Mouse (Mus musculus): ENCODE results near the gene Adprhl1. TPM values are rescaled to one million over a fixed set of nuclear protein-coding genes. Genes with fewer than 3 reads are reported as not detected.

The Adprhl1 gene
- not detected for polyA plus RNA-seq (2014; fragmentation: Illumina TruSeq; extraction: RNeasy Lipid Tissue Mini Kit (QIAGEN cat#74804))

GRCm38 (mm10) chr8:13254019-13254418 is at the start of gene Adprhl1:
Gene Adprhl1, minus strand, starts transcription at chr8:13254162.

GRCm38 (mm10) chr8:13287692-13288623 is 34.0 kb upstream of the Adprhl1 start, which contains the start of the genes Dcun1d2 and Tmco3:
Gene Dcun1d2, minus strand, starts transcription at chr8:13288131.
Gene Tmco3, plus strand, starts transcription at chr8:13288190.

GRCm38 (mm10) chr8:13200301-13201012 is 53.5 kb downstream of the Adprhl1 start, which contains the start of gene Grtp1:
Gene Grtp1, minus strand, starts transcription at chr8:13200620.

Other genes with a start within 250 kb of the Adprhl1 start
- gene F7, start 228.1 kb downstream of the Adprhl1 start, polyA plus RNA-seq (2014; fragmentation: Illumina TruSeq; extraction: RNeasy Lipid Tissue Mini Kit (QIAGEN cat#74804)): not detected
- gene F10, start 216.9 kb downstream of the Adprhl1 start, polyA plus RNA-seq (2014; fragmentation: Illumina TruSeq; extraction: RNeasy Lipid Tissue Mini Kit (QIAGEN cat#74804)): not detected
- not detected for gene Proz, start 193.2 kb downstream of the Adprhl1 start, polyA plus RNA-seq (2014; fragmentation: Illumina TruSeq; extraction: RNeasy Lipid Tissue Mini Kit (QIAGEN cat#74804))
- gene Pcid2, start 148.7 kb downstream of the Adprhl1 start, polyA plus RNA-seq (2014; fragmentation: Illumina TruSeq; extraction: RNeasy Lipid Tissue Mini Kit (QIAGEN cat#74804)): 17.4 TPM
- gene Cul4a, start 148.5 kb downstream of the Adprhl1 start, polyA plus RNA-seq (2014; fragmentation: Illumina TruSeq; extraction: RNeasy Lipid Tissue Mini Kit (QIAGEN cat#74804)): 180 TPM
- gene Lamp1, start 95.0 kb downstream of the Adprhl1 start, polyA plus RNA-seq (2014; fragmentation: Illumina TruSeq; extraction: RNeasy Lipid Tissue Mini Kit (QIAGEN cat#74804)): 472 TPM
- gene Grtp1, start 53.5 kb downstream of the Adprhl1 start, polyA plus RNA-seq (2014; fragmentation: Illumina TruSeq; extraction: RNeasy Lipid Tissue Mini Kit (QIAGEN cat#74804)): 9.5 TPM
- gene Dcun1d2, start 34.0 kb upstream of the Adprhl1 start, polyA plus RNA-seq (2014; fragmentation: Illumina TruSeq; extraction: RNeasy Lipid Tissue Mini Kit (QIAGEN cat#74804)): 17.7 TPM
- 22.2 TPM for gene Tmco3, start 34.0 kb upstream of the Adprhl1 start, polyA plus RNA-seq (2014; fragmentation: Illumina TruSeq; extraction: RNeasy Lipid Tissue Mini Kit (QIAGEN cat#74804))
- gene Tfdp1, start 84.6 kb upstream of the Adprhl1 start, polyA plus RNA-seq (2014; fragmentation: Illumina TruSeq; extraction: RNeasy Lipid Tissue Mini Kit (QIAGEN cat#74804)): 46.7 TPM
- not detected for gene Atp4b, start 142.7 kb upstream of the Adprhl1 start, polyA plus RNA-seq (2014; fragmentation: Illumina TruSeq; extraction: RNeasy Lipid Tissue Mini Kit (QIAGEN cat#74804))
- not detected for gene Grk1, start 150.9 kb upstream of the Adprhl1 start, polyA plus RNA-seq (2014; fragmentation: Illumina TruSeq; extraction: RNeasy Lipid Tissue Mini Kit (QIAGEN cat#74804))
- not detected for gene Tmem255b, start 181.0 kb upstream of the Adprhl1 start, polyA plus RNA-seq (2014; fragmentation: Illumina TruSeq; extraction: RNeasy Lipid Tissue Mini Kit (QIAGEN cat#74804))
- gene Gas6, start 240.3 kb upstream of the Adprhl1 start, polyA plus RNA-seq (2014; fragmentation: Illumina TruSeq; extraction: RNeasy Lipid Tissue Mini Kit (QIAGEN cat#74804)): 49.6 TPM